Mouse (Mus musculus): ENCODE results near the gene Evi2. TPM values are rescaled to one million over a fixed set of nuclear protein-coding genes. Genes with fewer than 3 reads are reported as not detected.

Gene Evi2
- polyA plus RNA-seq, 1 experiment, result not detected

GRCm38 (mm10) chr11:79515331-79515730 lies 15.1 kb downstream of the Evi2 start:
- no peak overlapping the region for H3K4me3 ChIP-seq (ENCODE audit: insufficient read depth, low read length)
- TF ChIP-seq POLR2A (IDR thresholded peaks at IDR 0.05; ENCODE audit: low read depth, low read length) (no peak), CTCF (IDR thresholded peaks at IDR 0.05; ENCODE audit: borderline replicate concordance, insufficient read depth, low read length) (no peak)
- no peak overlapping the region for H3K27ac ChIP-seq (ENCODE audit: insufficient read depth, low read length)
- peaks cover 4% of the 10 kb centered on the region for H3K4me1 ChIP-seq (ENCODE audit: control insufficient read depth, insufficient read depth, low read length)

GRCm38 (mm10) chr11:79511970-79512369 lies 18.4 kb downstream of the Evi2 start:
- TF ChIP-seq POLR2A (IDR thresholded peaks at IDR 0.05; ENCODE audit: low read depth, low read length), result no peak
- TF ChIP-seq CTCF (IDR thresholded peaks at IDR 0.05; ENCODE audit: borderline replicate concordance, insufficient read depth, low read length), result no peak
- no peak overlapping the region for H3K4me3 ChIP-seq (ENCODE audit: insufficient read depth, low read length)
- H3K4me1 ChIP-seq (ENCODE audit: control insufficient read depth, insufficient read depth, low read length), result peaks cover 3% of the 10 kb centered on the region
- H3K27ac ChIP-seq (ENCODE audit: insufficient read depth, low read length), result no peak overlapping the region

GRCm38 (mm10) chr11:79504506-79504905 lies 25.9 kb downstream of the Evi2 start:
- TF ChIP-seq CTCF (IDR thresholded peaks at IDR 0.05; ENCODE audit: borderline replicate concordance, insufficient read depth, low read length), result no peak
- Histone ChIP-seq H3K27ac (ENCODE audit: insufficient read depth, low read length) (no peak overlapping the region), H3K4me3 (ENCODE audit: insufficient read depth, low read length) (no peak overlapping the region), H3K4me1 (ENCODE audit: control insufficient read depth, insufficient read depth, low read length) (no peaks in the 10 kb centered on the region)

- Histone ChIP-seq H3K4me1 (ENCODE audit: control insufficient read depth, insufficient read depth, low read length) (no peaks in the 10 kb centered on the region), H3K27ac (ENCODE audit: insufficient read depth, low read length) (no peak within 1 kb of the TSS), H3K4me3 (ENCODE audit: insufficient read depth, low read length) (no peak within 1 kb of the TSS)
- TF ChIP-seq POLR2A (IDR thresholded peaks at IDR 0.05; ENCODE audit: low read depth, low read length) (no peak), CTCF (IDR thresholded peaks at IDR 0.05; ENCODE audit: borderline replicate concordance, insufficient read depth, low read length) (no peak)
These were observed 26.5 kb downstream of the Evi2 start, which contains the start of gene Omg for GRCm38 (mm10) chr11:79503845-79504244. TSS of gene Omg (minus strand) at chr11:79504084.

DNA sequence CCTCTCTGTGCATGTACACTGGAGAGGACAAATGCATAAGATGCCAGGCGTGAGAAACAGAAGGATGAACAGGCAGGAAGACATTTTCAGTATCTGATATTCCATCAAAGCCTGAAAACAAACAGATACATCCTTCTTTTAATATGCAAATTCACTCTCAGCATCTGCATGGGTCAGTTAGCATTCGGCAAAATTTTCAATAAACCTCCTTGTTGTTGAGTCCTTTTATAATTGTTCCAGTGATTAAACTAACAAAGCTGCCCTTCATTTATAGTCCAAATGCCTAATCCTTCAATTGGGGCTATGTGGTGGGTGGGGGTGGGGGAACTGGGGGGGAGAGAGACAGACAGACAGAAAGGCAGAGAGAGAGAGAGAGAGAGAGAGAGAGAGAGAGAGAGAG lies 27.5 kb downstream of the Evi2 start:
- Histone ChIP-seq H3K4me3 (ENCODE audit: insufficient read depth, low read length) (no peak overlapping the region), H3K4me1 (ENCODE audit: control insufficient read depth, insufficient read depth, low read length) (no peaks in the 10 kb centered on the region), H3K27ac (ENCODE audit: insufficient read depth, low read length) (no peak overlapping the region)
- TF ChIP-seq CTCF (IDR thresholded peaks at IDR 0.05; ENCODE audit: borderline replicate concordance, insufficient read depth, low read length), result no peak
- TF ChIP-seq POLR2A (IDR thresholded peaks at IDR 0.05; ENCODE audit: low read depth, low read length), result no peak

- Histone ChIP-seq H3K4me3 (ENCODE audit: insufficient read depth, low read length) (no peak overlapping the region), H3K27ac (ENCODE audit: insufficient read depth, low read length) (no peak overlapping the region), H3K4me1 (ENCODE audit: control insufficient read depth, insufficient read depth, low read length) (no peaks in the 10 kb centered on the region)
- TF ChIP-seq CTCF (IDR thresholded peaks at IDR 0.05; ENCODE audit: borderline replicate concordance, insufficient read depth, low read length) (no peak), POLR2A (IDR thresholded peaks at IDR 0.05; ENCODE audit: low read depth, low read length) (no peak)
These were observed 35.2 kb downstream of the Evi2 start for GRCm38 (mm10) chr11:79494976-79495800.

DNA sequence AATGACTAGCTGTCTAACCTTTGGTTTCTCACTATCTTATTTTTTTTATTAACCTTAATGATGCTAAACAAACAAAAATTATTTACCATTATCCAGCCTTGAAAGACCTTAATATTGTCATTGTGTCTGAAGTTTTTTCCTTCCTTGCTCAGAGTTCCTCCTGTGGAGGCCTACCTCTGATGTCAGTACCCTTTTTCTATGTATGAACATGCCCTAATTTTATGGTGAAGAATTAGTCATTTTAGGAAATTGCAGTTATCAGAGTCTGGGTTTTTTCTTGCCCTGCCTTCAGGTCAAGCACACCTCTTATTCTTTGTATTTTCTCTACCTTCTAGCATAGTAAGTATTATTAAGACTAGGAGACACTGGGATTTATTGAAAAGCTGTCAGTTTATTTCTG lies 45.7 kb downstream of the Evi2 start:
- no peak overlapping the region for H3K4me3 ChIP-seq (ENCODE audit: insufficient read depth, low read length)
- peaks cover 2% of the 10 kb centered on the region for H3K4me1 ChIP-seq (ENCODE audit: control insufficient read depth, insufficient read depth, low read length)
- H3K27ac ChIP-seq (ENCODE audit: insufficient read depth, low read length), result no peak overlapping the region
- TF ChIP-seq CTCF (IDR thresholded peaks at IDR 0.05; ENCODE audit: borderline replicate concordance, insufficient read depth, low read length) (no peak), POLR2A (IDR thresholded peaks at IDR 0.05; ENCODE audit: low read depth, low read length) (no peak)

DNA sequence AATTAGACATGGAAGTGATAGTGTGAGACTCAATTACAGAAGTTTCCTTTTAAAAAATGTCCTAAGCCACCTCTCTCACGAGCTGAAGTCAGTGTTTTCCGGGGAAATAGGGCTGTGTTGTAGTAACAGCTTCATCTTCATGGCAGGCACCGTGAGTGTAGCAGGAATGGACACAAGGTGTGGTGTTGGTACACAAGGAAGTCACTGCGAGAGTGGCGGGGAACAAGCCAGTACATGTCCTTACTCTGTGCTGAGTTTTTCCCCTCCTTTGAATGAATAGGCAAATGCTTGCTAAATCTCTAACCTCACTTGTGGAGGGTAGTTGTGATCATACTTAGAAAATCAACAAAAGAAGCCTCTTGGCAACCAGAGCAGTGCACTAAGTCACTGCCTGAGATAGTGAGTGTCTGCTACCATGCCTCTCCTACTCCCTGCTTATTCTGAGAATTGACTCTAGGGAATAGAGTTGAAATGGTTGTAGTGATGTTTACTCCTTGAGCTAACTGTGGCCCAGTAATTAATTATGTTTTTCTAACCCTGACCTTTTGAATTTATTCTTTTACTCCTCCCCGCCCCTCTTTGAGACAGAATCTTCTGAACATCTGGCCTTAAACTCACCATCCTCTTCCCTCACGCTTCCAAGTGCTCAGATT lies 46.4 kb downstream of the Evi2 start:
- no peak for TF ChIP-seq POLR2A (IDR thresholded peaks at IDR 0.05; ENCODE audit: low read depth, low read length)
- TF ChIP-seq CTCF (IDR thresholded peaks at IDR 0.05; ENCODE audit: borderline replicate concordance, insufficient read depth, low read length), result no peak
- H3K4me3 ChIP-seq (ENCODE audit: insufficient read depth, low read length), result no peak overlapping the region
- peaks cover 2% of the 10 kb centered on the region; the same call in 1 of the 2 replicates for H3K4me1 ChIP-seq (ENCODE audit: control insufficient read depth, insufficient read depth, low read length)
- no peak overlapping the region; the same call in 1 of the 2 replicates for H3K27ac ChIP-seq (ENCODE audit: insufficient read depth, low read length)

DNA sequence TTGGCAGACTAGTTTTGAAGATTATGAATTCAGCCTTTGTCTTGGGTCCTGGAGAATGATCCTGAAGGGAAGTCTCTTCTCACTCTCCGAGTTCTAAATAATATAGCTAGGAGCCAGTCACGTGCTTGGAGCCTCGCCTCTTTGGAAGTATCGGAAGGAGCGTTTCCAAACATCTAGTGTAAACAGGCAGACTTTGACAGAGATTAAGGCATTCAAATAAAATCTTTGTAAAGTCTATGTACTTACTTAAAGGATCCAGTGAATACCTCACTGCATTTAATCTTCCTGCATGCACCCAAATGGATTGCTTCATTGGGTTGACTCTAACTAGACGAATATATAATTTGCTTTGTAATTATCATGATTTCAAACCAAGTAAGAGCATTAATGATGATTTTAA lies 47.0 kb downstream of the Evi2 start:
- H3K27ac ChIP-seq (ENCODE audit: insufficient read depth, low read length), result no peak overlapping the region
- no peak overlapping the region for H3K4me3 ChIP-seq (ENCODE audit: insufficient read depth, low read length)
- H3K4me1 ChIP-seq (ENCODE audit: control insufficient read depth, insufficient read depth, low read length), result peaks cover 2% of the 10 kb centered on the region; the same call in 1 of the 2 replicates
- TF ChIP-seq POLR2A (IDR thresholded peaks at IDR 0.05; ENCODE audit: low read depth, low read length) (no peak), CTCF (IDR thresholded peaks at IDR 0.05; ENCODE audit: borderline replicate concordance, insufficient read depth, low read length) (no peak)

GRCm38 (mm10) chr11:79468097-79468496 lies 62.3 kb downstream of the Evi2 start:
- TF ChIP-seq POLR2A (IDR thresholded peaks at IDR 0.05; ENCODE audit: low read depth, low read length), result no peak
- TF ChIP-seq CTCF (IDR thresholded peaks at IDR 0.05; ENCODE audit: borderline replicate concordance, insufficient read depth, low read length), result no peak
- no peak overlapping the region for H3K27ac ChIP-seq (ENCODE audit: insufficient read depth, low read length)
- no peak overlapping the region for H3K4me3 ChIP-seq (ENCODE audit: insufficient read depth, low read length)
- no peaks in the 10 kb centered on the region for H3K4me1 ChIP-seq (ENCODE audit: control insufficient read depth, insufficient read depth, low read length)

Other genes with a start within 250 kb of the Evi2 start
- gene Gm9964, start 233.7 kb downstream of the Evi2 start, polyA plus RNA-seq (2011; ENCODE audit: insufficient read length, low read depth, missing spikeins), result not detected in 2 replicates
- 56.3 and 65.2 TPM in 2 replicates for gene Nf1, start 190.9 kb downstream of the Evi2 start, polyA plus RNA-seq (2011; ENCODE audit: insufficient read length, low read depth, missing spikeins)
- gene Omg, start 26.5 kb downstream of the Evi2 start, polyA plus RNA-seq (2011; ENCODE audit: insufficient read length, low read depth, missing spikeins), result not detected in 2 replicates
- 0.43 and 1.4 TPM in 2 replicates for gene Evi2b, start 6.8 kb downstream of the Evi2 start, polyA plus RNA-seq (2011; ENCODE audit: insufficient read length, low read depth, missing spikeins)
- 3.3 and 4.2 TPM in 2 replicates for gene Evi2a, start within 50 bp of the Evi2 start, polyA plus RNA-seq (2011; ENCODE audit: insufficient read length, low read depth, missing spikeins)
- 0.25 and 0.50 TPM in 2 replicates for gene Rab11fip4, start 60.6 kb upstream of the Evi2 start, polyA plus RNA-seq (2011; ENCODE audit: insufficient read length, low read depth, missing spikeins)

Data from embryonic fibroblast, embryonic 13.5 days (primary cell).